Mouse (Mus musculus): ENCODE measurements around the gene Micu1.
"Not testable (repeated sequence)": the region's sequence is repeated elsewhere in the genome, so short reads cannot be mapped to it uniquely, and the experiment has no call there.

Micu1 gene

GRCm38 (mm10) chr10:59862816-59863440, 160.7 kb downstream of the Micu1 start:
- no peak for DNase-seq

- DNase-seq: no peak
Measured at GRCm38 (mm10) chr10:59863620-59864019, 161.3 kb downstream of the Micu1 start.

GRCm38 (mm10) chr10:59864232-59864875, 162.1 kb downstream of the Micu1 start:
- peak; percentile 67 for DNase-seq

GRCm38 (mm10) chr10:59864884-59865726, 162.8 kb downstream of the Micu1 start:
- DNase-seq: peak; percentile 66

- DNase-seq: no peak
Measured at GRCm38 (mm10) chr10:59868266-59868665, 166.0 kb downstream of the Micu1 start.

GRCm38 (mm10) chr10:59870038-59870437, 167.8 kb downstream of the Micu1 start:
- DNase-seq: no peak

- not testable (repeated sequence) for DNase-seq
Measured at GRCm38 (mm10) chr10:59872651-59873050, 170.4 kb downstream of the Micu1 start.

GRCm38 (mm10) chr10:59873206-59873605, 170.9 kb downstream of the Micu1 start:
- DNase-seq: no peak

- no peak for DNase-seq
Measured at GRCm38 (mm10) chr10:59873613-59874012, 171.3 kb downstream of the Micu1 start.

- no peak for DNase-seq
Measured at GRCm38 (mm10) chr10:59875396-59875795, 173.1 kb downstream of the Micu1 start.

- DNase-seq: not testable (repeated sequence)
Measured at GRCm38 (mm10) chr10:59876698-59877097, 174.4 kb downstream of the Micu1 start.

GRCm38 (mm10) chr10:59877421-59878117, 175.3 kb downstream of the Micu1 start:
- DNase-seq: no peak

- no peak for DNase-seq
Measured at GRCm38 (mm10) chr10:59878823-59879222, 176.5 kb downstream of the Micu1 start.

GRCm38 (mm10) chr10:59879255-59880028, 177.2 kb downstream of the Micu1 start, which contains the start of gene Dnajb12:
TSS of gene Dnajb12 (plus strand) at chr10:59879556.
- peak; percentile 95 for DNase-seq

GRCm38 (mm10) chr10:59880029-59880386, 177.7 kb downstream of the Micu1 start:
- no peak for DNase-seq

GRCm38 (mm10) chr10:59880837-59881236, 178.6 kb downstream of the Micu1 start:
- DNase-seq: no peak

GRCm38 (mm10) chr10:59884327-59885173, 182.3 kb downstream of the Micu1 start:
- DNase-seq: no peak

- DNase-seq: no peak
Measured at GRCm38 (mm10) chr10:59885174-59886080, 183.2 kb downstream of the Micu1 start.

GRCm38 (mm10) chr10:59886081-59886466, 183.8 kb downstream of the Micu1 start:
- no peak for DNase-seq

GRCm38 (mm10) chr10:59887432-59887831, 185.2 kb downstream of the Micu1 start:
- no peak for DNase-seq

All from layer of hippocampus, adult 9-11 months (tissue).